Mouse (Mus musculus): ENCODE data around the gene Noc2l.

GRCm38 (mm10) chr4:156217838-156218237 is 18.0 kb upstream of the Noc2l start:
- TF ChIP-seq NANOG (IDR thresholded peaks at IDR 0.05; ENCODE audit: borderline replicate concordance, low read length), result no peak
- no peak for TF ChIP-seq CTCF (conservative IDR thresholded peaks at IDR 0.05; ENCODE audit: low read length)
- TF ChIP-seq POU5F1 (IDR thresholded peaks at IDR 0.05; ENCODE audit: borderline replicate concordance, low read length), result no peak

All from E14TG2a.4 (cell line).